Mouse (Mus musculus): ENCODE measurements around the gene Gm2004. TPM values are rescaled to one million over a fixed set of nuclear protein-coding genes. Genes with fewer than 3 reads are reported as not detected.

Gene Gm2004
- 6.9 TPM for polyA plus RNA-seq (2014; fragmentation: Illumina TruSeq; extraction: RNeasy Lipid Tissue Mini Kit (QIAGEN cat#74804); ENCODE audit: low replicate concordance)

GRCm38 (mm10) chr2:176149725-176150124 is at the start of gene Gm2004:
Gene Gm2004 (minus strand): TSS chr2:176149825.

Other genes with a start within 250 kb of the Gm2004 start
- gene Zfp966, start 218.7 kb downstream of the Gm2004 start, polyA plus RNA-seq (2014; fragmentation: Illumina TruSeq; extraction: RNeasy Lipid Tissue Mini Kit (QIAGEN cat#74804); ENCODE audit: low replicate concordance), result 41.2 TPM
- gene Gm2026, start 184.5 kb downstream of the Gm2004 start, polyA plus RNA-seq (2014; fragmentation: Illumina TruSeq; extraction: RNeasy Lipid Tissue Mini Kit (QIAGEN cat#74804); ENCODE audit: low replicate concordance), result 23.3 TPM
- gene 2210418O10Rik, start 76.7 kb upstream of the Gm2004 start, polyA plus RNA-seq (2014; fragmentation: Illumina TruSeq; extraction: RNeasy Lipid Tissue Mini Kit (QIAGEN cat#74804); ENCODE audit: low replicate concordance), result 45.6 TPM
- gene Gm11009, start 169.7 kb upstream of the Gm2004 start, polyA plus RNA-seq (2014; fragmentation: Illumina TruSeq; extraction: RNeasy Lipid Tissue Mini Kit (QIAGEN cat#74804); ENCODE audit: low replicate concordance), result not detected